Mouse (Mus musculus): ENCODE measurements around the gene Hist2h2be. TPM values are rescaled to one million over a fixed set of nuclear protein-coding genes. Genes with fewer than 3 reads are reported as not detected.

The Hist2h2be gene
- polyA plus RNA-seq, 1 experiment from 2014 or later: 7.3 TPM

DNA sequence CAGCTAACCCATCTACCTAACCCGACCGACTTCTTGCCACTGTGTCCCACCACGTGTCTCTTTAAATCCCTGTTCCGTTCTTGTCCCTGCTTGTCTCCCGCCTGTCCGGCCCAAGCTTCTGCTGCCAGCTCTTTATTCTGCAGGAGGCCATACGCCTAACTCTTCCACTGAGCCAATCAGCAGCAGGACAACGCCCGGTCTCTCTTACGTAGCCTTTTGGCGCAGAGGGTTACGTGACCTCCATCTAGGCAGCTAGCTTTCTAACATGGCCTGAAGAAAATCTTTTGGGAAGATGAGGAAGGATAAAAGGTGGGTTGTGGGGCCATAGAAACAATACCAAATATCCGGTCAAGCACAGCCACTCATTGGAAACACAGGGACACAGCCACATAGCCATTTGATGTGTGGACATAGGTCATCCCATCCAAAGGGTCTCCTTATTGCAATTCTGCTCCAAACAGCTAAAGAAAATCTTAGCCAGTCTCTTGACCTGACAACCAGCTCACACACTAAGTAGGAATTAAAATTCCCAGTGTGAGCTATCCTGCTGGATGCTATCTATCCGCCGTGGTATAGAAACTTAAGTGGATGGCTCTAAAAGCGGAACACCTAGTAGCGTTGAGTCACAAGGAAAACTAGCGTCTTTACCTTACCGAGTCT is 41.4 kb downstream of the Hist2h2be start:
- Histone ChIP-seq H3K9ac (ENCODE audit: low read length) (peak overlapping the region; percentile 85), H3K27ac (ENCODE audit: low read depth) (peak overlapping the region; percentile 96), H3K27me3 (replicated peaks; ENCODE audit: control insufficient read depth, insufficient read depth, low read length) (no peaks in the 10 kb centered on the region), H3K4me1 (replicated peaks; ENCODE audit: control insufficient read depth, insufficient read depth, low read length) (peaks cover 23% of the 10 kb centered on the region), H3K4me2 (ENCODE audit: low read length) (peak overlapping the region; percentile 68), H3K9me3 (ENCODE audit: control insufficient read depth, low read length) (no peaks in the 10 kb centered on the region), H3K4me3 (ENCODE audit: low read depth, low read length) (peak overlapping the region; percentile 63), H3K36me3 (ENCODE audit: control insufficient read depth, insufficient read depth, low read length) (no peaks in the 10 kb centered on the region)
- DNase-seq (ENCODE audit: low spot score) (peak; percentile 79), ATAC-seq (replicated peaks; ENCODE audit: low FRiP score, low TSS enrichment, low read depth) (peak; percentile 71)
- under 1% methylated on average over 19 of the region's 19 CpGs for WGBS

DNA sequence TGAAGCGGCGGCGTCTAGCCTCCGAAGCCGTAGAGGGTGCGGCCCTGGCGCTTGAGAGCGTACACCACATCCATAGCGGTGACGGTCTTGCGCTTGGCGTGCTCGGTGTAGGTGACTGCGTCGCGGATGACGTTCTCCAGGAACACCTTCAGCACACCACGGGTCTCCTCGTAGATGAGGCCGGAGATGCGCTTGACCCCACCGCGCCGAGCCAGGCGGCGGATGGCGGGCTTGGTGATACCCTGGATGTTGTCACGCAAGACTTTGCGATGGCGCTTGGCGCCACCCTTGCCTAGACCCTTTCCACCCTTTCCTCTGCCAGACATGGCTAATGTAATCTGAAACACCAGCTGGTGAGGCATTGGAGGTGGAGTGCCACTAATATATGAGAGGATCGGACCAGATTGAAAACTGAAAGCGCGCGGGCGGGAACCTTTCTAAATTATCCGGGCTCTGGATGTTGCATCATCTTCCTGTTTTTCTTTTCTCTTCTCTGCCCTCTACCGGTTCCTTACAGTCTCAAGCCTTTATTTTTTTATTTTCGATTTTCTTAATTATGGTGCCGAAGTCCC is 42.1 kb downstream of the Hist2h2be start, which contains the start of gene Hist2h4:
Gene Hist2h4, minus strand, starts transcription at position 333 of the 572 bp plus-strand sequence.
- Histone ChIP-seq H3K4me2 (ENCODE audit: low read length) (peak within 1 kb of the TSS; percentile 68), H3K27ac (ENCODE audit: low read depth) (peak within 1 kb of the TSS; percentile 96), H3K4me1 (replicated peaks; ENCODE audit: control insufficient read depth, insufficient read depth, low read length) (peaks cover 28% of the 10 kb centered on the region), H3K4me3 (ENCODE audit: low read depth, low read length) (peak within 1 kb of the TSS; percentile 63), H3K36me3 (ENCODE audit: control insufficient read depth, insufficient read depth, low read length) (no peaks in the 10 kb centered on the region), H3K9ac (ENCODE audit: low read length) (peak within 1 kb of the TSS; percentile 85), H3K9me3 (ENCODE audit: control insufficient read depth, low read length) (no peaks in the 10 kb centered on the region), H3K27me3 (replicated peaks; ENCODE audit: control insufficient read depth, insufficient read depth, low read length) (no peaks in the 10 kb centered on the region)
- peak; percentile 99 for DNase-seq (ENCODE audit: low spot score)
- ATAC-seq (replicated peaks; ENCODE audit: low FRiP score, low TSS enrichment, low read depth): peak; percentile 86
- WGBS: 0% methylated on average over 40 of the region's 40 CpGs

DNA sequence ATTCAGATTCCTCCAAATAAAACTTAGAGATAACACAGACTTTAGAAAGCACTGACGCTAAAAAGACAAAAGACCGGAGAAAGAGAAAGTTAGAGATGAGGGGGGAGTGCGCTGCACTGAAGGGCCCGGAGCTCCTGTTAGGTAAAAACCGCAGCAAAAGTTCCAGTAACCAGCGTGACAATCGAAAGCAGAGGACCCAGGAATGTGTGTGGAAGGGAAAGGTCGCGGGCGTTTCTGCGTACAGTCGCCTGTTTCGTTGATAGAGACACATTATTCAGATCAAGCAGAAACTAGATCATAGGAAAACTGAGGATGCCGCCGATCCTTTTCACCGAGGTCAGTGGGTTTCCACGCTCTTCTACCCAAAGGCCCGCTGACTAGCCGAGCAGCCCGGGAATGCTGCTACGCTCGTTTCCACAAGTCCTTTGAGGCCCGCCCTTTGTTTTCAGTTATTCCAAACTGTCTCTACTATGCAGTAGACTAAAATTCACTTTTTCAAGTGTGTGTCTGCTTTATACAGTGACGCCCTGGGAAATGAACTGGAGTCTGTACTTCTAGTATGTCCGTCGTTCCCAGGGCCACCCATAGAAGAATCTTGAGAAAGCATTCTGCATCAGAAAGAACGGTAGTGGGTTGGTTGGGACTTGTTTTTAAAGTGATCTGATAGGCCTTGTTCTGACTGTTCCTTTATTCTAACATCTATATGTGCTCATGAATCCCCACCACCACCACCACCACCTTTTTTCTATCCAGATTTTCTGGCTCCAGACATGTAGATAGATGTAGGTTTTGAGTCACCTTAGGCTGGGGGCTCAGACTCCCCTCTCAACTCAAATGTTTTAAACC is 42.9 kb downstream of the Hist2h2be start:
- Histone ChIP-seq H3K36me3 (ENCODE audit: control insufficient read depth, insufficient read depth, low read length) (no peaks in the 10 kb centered on the region), H3K4me3 (ENCODE audit: low read depth, low read length) (peak overlapping the region; percentile 63), H3K27ac (ENCODE audit: low read depth) (peak overlapping the region; percentile 96), H3K4me2 (ENCODE audit: low read length) (peak overlapping the region; percentile 68), H3K9ac (ENCODE audit: low read length) (peak overlapping the region; percentile 85), H3K9me3 (ENCODE audit: control insufficient read depth, low read length) (no peaks in the 10 kb centered on the region), H3K4me1 (replicated peaks; ENCODE audit: control insufficient read depth, insufficient read depth, low read length) (peaks cover 28% of the 10 kb centered on the region), H3K27me3 (replicated peaks; ENCODE audit: control insufficient read depth, insufficient read depth, low read length) (no peaks in the 10 kb centered on the region)
- DNase-seq (ENCODE audit: low spot score) (peak; percentile 89), ATAC-seq (replicated peaks; ENCODE audit: low FRiP score, low TSS enrichment, low read depth) (peak; percentile 9; the same call in 1 of the 2 replicates)
- 6% methylated on average over 27 of the region's 27 CpGs for WGBS

DNA sequence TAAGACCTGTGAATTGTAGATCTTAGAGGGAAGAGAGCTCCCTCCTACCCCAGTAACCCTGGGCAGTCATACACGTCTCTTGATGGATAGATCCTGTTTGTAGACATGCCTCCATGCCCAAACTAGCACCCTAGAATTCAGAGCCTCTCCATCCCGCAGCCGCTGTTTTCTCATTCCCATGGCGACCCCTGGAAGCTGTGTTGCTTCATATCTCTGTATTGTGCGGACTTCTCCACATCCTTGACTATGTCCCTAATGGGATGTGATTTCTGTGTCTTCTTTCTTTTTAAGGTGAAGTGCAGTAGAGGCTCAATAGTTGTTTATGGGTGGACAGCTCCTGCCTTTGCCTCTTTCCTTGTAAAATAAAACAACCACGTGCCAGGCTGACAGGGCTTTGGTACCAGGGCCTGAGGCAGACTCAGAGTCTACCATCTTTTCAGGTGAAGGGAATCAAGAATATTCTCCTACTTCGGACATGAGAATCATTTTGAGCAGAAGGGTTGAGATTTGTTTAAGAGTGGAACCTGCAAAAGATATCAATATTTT is 43.6 kb downstream of the Hist2h2be start:
- no peak for ATAC-seq (replicated peaks; ENCODE audit: low FRiP score, low TSS enrichment, low read depth)
- no peak for DNase-seq (ENCODE audit: low spot score)
- H3K4me1 ChIP-seq (replicated peaks; ENCODE audit: control insufficient read depth, insufficient read depth, low read length): peaks cover 28% of the 10 kb centered on the region
- no peaks in the 10 kb centered on the region for H3K9me3 ChIP-seq (ENCODE audit: control insufficient read depth, low read length)
- H3K4me2 ChIP-seq (ENCODE audit: low read length): peak overlapping the region; percentile 68
- H3K36me3 ChIP-seq (ENCODE audit: control insufficient read depth, insufficient read depth, low read length): no peaks in the 10 kb centered on the region
- H3K9ac ChIP-seq (ENCODE audit: low read length): peak overlapping the region; percentile 85
- H3K27ac ChIP-seq (ENCODE audit: low read depth): peak overlapping the region; percentile 96
- H3K27me3 ChIP-seq (replicated peaks; ENCODE audit: control insufficient read depth, insufficient read depth, low read length): no peaks in the 10 kb centered on the region
- WGBS: 70% methylated on average over 7 of the region's 7 CpGs
- H3K4me3 ChIP-seq (ENCODE audit: low read depth, low read length): peak overlapping the region; percentile 63

DNA sequence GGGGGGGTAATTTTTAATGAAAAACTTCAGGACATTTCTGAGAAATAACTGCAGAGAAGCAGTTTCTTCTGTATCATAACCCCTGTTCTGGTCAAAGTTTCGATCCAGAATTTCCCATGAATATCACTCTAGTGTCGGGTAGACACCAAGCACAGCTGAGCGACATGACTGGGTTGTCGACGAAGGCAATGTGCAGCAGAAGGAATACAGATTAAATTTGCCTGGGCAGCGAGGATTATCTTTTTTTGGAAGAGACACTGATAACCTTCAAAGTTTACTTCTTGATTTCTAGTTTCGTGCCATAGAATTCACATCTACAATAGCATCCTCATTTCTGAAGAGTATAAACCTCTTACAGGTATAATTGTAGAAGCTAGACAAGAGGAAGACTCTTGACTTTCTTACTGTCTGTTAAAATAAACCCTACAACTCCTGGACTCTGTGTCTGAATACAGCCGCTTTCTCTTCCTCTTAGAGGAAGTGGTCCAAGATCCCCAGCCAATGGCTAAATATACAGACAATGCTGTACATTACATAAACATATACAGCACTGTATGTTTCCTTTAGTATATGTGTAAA is 45.3 kb downstream of the Hist2h2be start:
- DNase-seq (ENCODE audit: low spot score) (no peak), ATAC-seq (replicated peaks; ENCODE audit: low FRiP score, low TSS enrichment, low read depth) (no peak)
- Histone ChIP-seq H3K4me2 (ENCODE audit: low read length) (no peak overlapping the region), H3K27me3 (replicated peaks; ENCODE audit: control insufficient read depth, insufficient read depth, low read length) (no peaks in the 10 kb centered on the region), H3K9ac (ENCODE audit: low read length) (no peak overlapping the region), H3K27ac (ENCODE audit: low read depth) (no peak overlapping the region), H3K4me1 (replicated peaks; ENCODE audit: control insufficient read depth, insufficient read depth, low read length) (peaks cover 31% of the 10 kb centered on the region), H3K9me3 (ENCODE audit: control insufficient read depth, low read length) (no peaks in the 10 kb centered on the region), H3K36me3 (ENCODE audit: control insufficient read depth, insufficient read depth, low read length) (no peaks in the 10 kb centered on the region), H3K4me3 (ENCODE audit: low read depth, low read length) (no peak overlapping the region)
- 90% methylated on average over 8 of the region's 8 CpGs for WGBS

DNA sequence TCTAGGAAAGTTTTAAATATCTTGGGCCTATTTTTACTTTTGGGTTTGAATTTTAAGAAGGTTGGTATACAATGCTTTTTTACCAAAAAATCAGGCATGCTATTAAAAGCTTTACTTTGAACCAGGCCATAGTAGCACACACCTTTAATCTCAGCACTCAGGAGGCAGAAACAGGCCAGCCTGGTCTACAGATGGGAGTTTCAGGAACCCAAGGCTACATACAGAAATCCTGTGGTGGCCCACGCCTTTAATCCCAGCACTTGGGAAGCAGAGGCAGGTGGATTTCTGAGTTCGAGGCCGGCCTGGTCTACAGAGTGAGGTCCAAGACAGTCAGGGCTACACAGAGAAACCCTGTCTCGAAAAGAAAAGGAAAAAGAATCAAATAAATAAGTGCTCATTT is 46.6 kb downstream of the Hist2h2be start:
- Histone ChIP-seq H3K27me3 (replicated peaks; ENCODE audit: control insufficient read depth, insufficient read depth, low read length) (no peaks in the 10 kb centered on the region), H3K9me3 (ENCODE audit: control insufficient read depth, low read length) (no peaks in the 10 kb centered on the region), H3K36me3 (ENCODE audit: control insufficient read depth, insufficient read depth, low read length) (no peaks in the 10 kb centered on the region), H3K4me3 (ENCODE audit: low read depth, low read length) (0 out of 2 replicates have a peak overlapping the region, but pooled peaks have one; percentile 38), H3K4me1 (replicated peaks; ENCODE audit: control insufficient read depth, insufficient read depth, low read length) (peaks cover 21% of the 10 kb centered on the region), H3K9ac (ENCODE audit: low read length) (peak overlapping the region; percentile 48; the same call in 1 of the 2 replicates), H3K27ac (ENCODE audit: low read depth) (peak overlapping the region; percentile 93), H3K4me2 (ENCODE audit: low read length) (peak overlapping the region; percentile 53)
- ATAC-seq (replicated peaks; ENCODE audit: low FRiP score, low TSS enrichment, low read depth) (no peak), DNase-seq (ENCODE audit: low spot score) (no peak)
- WGBS: 78% methylated on average over 4 of the region's 4 CpGs

DNA sequence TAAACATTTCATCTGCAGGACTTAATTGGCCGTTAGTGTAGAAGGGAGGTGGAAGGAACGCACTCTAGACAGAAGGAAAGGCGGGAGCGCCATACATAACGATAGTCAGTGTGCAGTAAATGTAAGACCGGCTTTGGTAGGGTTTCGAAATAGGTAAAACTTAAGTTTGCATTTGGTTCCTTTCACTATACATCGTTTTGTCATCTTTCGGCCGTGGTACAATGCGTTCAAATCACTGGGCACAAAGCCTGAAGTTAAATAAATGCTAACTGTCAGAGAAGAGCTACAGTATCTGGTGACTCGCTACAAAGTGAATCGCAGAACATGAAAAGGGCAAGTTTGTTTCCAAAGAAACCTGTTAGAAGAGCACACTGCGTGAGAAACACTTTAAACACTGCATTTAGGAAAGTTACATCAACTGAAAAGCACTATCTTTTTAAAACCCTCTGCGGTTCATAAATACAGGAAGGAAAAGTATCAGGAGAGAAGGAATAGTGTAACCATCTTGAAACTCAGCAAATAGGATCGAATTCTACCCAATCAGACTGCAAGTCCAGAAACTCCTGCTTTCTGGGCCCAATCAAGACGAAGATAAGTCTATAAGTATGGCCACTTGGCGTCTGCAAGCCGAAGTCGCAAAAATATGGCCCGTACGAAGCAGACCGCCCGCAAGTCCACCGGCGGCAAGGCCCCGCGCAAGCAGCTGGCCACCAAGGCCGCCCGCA is 47.3 kb downstream of the Hist2h2be start, which contains the start of gene Hist2h3b:
Gene Hist2h3b, plus strand, starts transcription at position 604 of the 725 bp plus-strand sequence.
- WGBS: 20% methylated on average over 27 of the region's 30 CpGs
- H3K4me1 ChIP-seq (replicated peaks; ENCODE audit: control insufficient read depth, insufficient read depth, low read length): peaks cover 21% of the 10 kb centered on the region
- ATAC-seq (replicated peaks; ENCODE audit: low FRiP score, low TSS enrichment, low read depth) (peak; percentile 56; the same call in 1 of the 2 replicates), DNase-seq (ENCODE audit: low spot score) (peak; percentile 89)
- H3K36me3 ChIP-seq (ENCODE audit: control insufficient read depth, insufficient read depth, low read length): no peaks in the 10 kb centered on the region
- H3K4me3 ChIP-seq (ENCODE audit: low read depth, low read length): peak within 1 kb of the TSS; percentile 58
- H3K27me3 ChIP-seq (replicated peaks; ENCODE audit: control insufficient read depth, insufficient read depth, low read length): no peaks in the 10 kb centered on the region
- peak within 1 kb of the TSS; percentile 90 for H3K4me2 ChIP-seq (ENCODE audit: low read length)
- no peaks in the 10 kb centered on the region for H3K9me3 ChIP-seq (ENCODE audit: control insufficient read depth, low read length)
- peak within 1 kb of the TSS; percentile 98 for H3K27ac ChIP-seq (ENCODE audit: low read depth)
- H3K9ac ChIP-seq (ENCODE audit: low read length): peak within 1 kb of the TSS; percentile 82
